Mouse (Mus musculus): ENCODE data around the gene Ypel2.

The Ypel2 gene

DNA sequence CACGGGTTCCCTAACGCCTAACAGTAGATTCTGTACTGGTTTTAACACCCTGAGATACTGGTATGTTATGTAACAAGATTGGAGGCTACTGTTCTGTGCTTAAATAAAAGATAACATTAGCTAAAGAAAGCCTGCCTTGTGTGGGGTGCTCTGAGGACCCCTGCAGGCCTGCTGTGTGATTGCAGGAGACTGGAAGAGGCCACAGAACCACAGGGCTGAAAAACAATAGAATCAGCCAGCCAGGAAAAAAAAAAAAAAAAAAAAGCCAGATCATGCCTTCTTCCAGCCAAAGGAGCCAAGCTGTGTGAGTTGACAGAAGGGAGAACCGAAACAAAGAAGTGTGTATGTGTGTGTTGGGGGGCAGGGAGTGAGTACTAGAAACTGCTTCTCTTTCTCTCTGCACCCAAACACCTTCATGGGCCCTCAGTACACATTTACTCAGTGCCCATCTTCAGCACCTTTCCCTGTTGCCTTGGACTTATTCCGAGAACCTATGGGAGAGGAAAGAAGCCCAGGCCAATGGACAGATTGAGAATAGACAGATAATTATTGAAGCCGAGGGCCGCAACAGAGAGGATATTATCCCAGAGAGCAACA is 2.2 kb upstream of the Ypel2 start:
- peak; percentile 46 for DNase-seq (ENCODE audit: extremely low read depth, insufficient read length, low spot score)

DNA sequence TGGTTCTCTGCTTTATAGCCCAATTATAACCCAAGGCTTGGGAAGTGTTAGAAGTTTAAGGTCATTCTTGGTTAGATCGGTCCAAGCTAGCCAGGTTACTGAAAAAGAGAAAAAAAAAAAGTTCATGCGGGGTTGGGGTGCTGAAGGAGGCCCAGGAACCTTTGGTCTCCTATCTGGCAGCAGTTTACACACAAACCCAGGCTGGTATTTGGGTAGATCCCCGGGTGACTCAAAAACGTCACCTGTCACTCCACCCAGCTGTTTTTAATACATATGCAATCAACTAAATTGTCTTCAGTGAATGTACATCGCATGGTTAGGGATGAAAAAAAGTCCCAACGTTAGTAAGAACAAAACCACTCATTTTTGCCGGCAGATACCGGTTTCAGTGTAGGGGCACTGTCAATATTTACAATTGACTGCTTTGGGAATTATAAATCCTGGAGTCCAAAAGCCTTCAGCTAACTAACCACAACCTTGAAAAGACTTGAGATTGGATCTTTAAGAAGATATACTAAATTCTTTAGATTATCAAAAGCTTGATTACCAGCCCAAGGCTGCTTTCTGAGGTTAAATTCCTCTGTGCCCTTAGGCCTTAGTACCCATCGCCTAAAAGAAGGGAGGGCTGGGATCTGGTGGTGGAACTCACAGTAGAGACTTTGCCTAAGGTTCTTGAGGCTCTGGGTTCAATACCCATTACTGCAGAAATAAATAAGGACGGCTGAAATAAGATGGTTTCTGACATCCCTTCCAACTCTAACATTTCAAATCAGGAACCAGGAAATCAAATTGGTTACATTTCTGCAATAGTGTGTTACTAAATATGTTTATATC is 1.5 kb upstream of the Ypel2 start:
- DNase-seq (ENCODE audit: extremely low read depth, insufficient read length, low spot score): no peak

DNA sequence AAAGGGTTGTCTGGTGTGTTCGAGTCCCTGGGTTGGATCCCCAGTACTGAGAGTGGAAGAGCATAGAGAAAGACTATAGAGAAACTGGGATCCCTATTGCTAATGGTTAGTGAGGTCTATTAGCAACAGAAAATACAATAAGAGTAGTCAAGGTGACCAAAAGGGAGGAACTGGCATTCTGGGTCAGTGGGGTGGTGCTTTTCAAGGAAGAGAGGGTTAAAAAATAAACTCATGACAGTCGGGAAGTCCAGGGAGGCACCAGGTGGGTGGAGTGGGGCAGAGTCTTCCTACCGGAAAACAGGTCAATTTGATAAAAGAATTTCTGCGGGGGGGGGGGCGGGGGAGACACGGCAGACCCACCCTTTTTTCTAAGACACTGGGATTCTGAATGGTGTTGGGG is 823 bp upstream of the Ypel2 start:
- DNase-seq (ENCODE audit: extremely low read depth, insufficient read length, low spot score): no peak

DNA sequence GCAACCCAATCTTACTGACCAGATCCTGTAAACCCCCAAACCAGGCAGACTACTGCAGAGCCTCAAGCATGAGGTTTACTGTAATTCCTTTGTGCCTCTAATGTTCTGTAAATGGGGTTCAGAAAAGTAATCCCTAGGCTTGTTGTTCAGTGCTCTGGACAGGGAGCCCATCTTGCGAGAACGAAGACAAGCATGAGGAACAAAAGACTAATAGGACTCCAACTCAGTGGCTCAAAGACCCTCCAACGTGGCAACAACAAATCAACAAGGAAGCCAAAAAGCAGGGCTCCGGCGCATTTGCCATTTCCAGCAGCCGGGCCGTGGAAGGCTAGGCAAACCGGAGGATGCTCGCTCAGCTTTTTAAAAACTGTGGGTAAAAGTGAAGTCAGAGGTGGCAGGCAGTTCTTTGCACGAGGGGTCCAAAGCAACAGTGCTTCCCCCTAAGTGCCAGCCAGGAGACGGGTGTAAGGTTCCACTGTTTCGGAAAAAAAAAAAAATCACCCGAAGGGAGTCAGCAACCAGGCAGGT is 982 bp downstream of the Ypel2 start:
- no peak for DNase-seq (ENCODE audit: extremely low read depth, insufficient read length, low spot score)

DNA sequence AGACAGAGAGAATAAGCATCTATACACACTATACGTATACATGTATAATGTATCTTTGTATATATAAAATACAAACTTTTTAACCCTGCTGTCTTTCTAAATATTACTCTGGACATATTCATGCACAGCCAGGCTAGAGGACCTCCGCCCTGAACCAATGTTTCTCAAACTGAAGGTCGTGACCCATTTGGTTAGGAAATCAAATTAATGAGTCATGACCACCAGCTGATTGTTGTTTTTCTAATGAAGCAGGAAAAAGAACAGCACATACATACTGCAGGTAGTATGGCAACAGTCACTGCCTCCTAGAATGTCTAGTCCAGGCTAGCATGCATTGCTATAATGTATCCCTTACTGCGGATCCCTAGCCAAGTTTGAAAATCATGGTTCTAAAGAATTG is 2.3 kb downstream of the Ypel2 start:
- DNase-seq (ENCODE audit: extremely low read depth, insufficient read length, low spot score): no peak

DNA sequence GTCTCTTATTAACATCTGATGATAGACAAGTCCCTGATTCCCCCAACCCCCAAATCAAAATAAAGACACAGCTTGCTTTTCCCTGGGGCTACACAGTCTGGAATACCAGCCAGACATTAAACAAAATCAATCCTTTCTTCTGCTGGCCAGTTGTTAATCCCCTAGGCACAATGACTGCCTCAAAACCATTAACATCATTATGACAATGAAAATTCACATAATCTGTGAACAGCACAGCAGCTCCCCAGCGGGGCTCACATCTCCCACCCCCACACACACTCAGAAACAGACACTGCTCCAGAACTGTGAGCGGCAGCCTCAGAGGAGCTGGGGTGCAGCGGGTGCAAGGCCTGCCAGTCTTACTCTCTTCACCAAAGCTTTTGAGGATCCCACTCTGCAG is 3.2 kb downstream of the Ypel2 start:
- DNase-seq (ENCODE audit: extremely low read depth, insufficient read length, low spot score): no peak

DNA sequence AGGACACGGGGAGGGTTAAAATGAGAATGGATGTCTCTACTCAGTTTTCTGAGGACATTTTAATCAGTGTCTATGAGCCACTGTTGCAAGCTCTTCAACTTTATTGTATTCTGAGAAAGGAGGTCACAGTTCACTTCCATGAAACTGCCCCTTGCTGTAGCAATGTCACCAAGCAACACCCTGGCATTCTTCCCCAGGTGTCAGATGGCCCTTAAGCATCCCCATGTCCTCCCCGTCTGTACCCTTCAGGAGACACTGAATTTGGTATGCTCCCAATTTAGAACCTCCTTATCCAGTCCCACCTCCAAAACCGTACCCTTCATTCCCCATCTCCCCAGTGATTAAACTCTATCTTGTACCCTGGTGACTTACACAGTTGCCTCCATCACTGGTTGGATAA is 8.5 kb downstream of the Ypel2 start:
- DNase-seq (ENCODE audit: extremely low read depth, insufficient read length, low spot score): no peak

DNA sequence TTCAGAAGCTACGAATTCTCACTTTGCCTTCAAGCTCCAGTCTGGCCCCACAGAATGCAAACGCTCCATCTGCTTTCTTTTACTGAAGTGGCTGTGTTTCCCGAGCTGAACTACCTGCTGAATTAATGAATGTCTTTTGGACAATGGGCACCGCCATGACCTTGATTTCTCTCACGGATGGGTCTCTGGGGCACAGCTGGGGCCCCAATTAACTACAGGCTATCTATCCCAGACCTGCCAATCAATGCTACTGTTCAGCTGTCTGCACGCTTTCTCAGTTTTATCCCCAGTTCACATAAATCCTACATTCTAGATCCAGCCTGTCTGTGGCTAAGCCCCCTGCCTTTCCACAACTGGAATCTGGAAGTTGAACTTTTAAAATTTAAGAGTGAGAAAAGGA is 10.5 kb downstream of the Ypel2 start:
- no peak for DNase-seq (ENCODE audit: extremely low read depth, insufficient read length, low spot score)

DNA sequence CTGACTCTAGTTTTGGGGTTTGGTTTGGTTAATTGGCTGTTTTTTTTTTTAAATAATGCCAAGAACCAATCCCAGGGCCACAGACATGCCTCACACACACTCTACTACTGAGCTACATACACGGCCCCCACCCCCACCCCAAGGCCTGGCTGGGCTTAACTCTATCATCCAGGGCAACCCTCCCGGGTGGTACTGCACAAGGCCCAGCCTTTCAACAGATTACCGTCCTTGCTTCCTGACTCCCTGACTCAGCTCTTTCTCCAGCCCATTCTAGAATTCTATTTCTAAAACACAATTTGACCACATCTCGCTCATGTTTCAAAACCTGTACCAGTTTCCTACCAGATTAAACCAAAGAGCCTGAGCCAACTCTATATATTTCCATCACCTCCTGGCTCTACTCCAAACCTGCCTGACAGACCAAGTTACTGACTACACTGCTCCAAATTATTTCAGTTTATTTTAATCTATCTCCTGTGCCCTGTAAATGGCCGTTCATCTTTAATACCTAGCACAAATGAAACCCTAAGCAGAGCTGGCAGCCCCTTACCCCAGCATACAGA is 12.2 kb downstream of the Ypel2 start:
- no peak for DNase-seq (ENCODE audit: extremely low read depth, insufficient read length, low spot score)

DNA sequence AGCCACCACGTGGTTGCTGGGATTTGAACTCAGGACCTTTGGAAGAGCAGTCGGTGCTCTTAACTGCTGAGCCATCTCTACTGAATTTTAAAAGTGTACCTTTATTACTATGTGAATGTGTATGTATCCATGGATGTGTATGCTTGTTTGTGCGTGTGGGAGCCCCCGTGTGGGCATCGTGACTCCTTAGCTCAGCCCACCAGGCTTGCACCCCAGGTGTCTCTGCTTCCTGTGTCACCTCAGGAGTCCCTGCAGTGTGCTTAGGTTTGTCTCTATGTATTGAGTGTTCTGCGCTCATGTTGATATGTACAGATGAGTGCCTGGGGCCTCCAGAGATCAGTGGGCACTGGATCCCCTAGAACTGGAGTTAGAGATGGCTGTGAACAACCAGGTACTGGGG is 13.0 kb downstream of the Ypel2 start:
- no peak for DNase-seq (ENCODE audit: extremely low read depth, insufficient read length, low spot score)

DNA sequence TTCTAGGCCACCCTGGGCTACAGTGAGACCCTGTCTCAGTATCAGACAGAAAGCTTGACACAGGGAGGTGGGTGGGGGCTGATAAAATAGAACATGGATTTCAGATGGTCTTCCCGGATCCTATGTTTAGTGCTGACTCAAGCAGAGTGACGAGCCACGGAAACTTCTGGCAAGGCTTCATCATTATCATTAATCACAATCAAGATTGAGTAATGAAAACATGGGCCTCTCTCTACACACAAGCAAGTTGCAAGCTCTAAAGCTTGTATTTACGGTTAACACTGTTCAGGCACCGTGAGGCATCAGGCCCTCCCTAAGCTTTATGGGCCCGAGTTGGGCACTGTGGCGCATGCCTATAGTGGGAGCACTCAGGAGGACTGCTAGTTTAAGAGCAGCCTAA is 13.7 kb downstream of the Ypel2 start:
- DNase-seq (ENCODE audit: extremely low read depth, insufficient read length, low spot score): no peak

DNA sequence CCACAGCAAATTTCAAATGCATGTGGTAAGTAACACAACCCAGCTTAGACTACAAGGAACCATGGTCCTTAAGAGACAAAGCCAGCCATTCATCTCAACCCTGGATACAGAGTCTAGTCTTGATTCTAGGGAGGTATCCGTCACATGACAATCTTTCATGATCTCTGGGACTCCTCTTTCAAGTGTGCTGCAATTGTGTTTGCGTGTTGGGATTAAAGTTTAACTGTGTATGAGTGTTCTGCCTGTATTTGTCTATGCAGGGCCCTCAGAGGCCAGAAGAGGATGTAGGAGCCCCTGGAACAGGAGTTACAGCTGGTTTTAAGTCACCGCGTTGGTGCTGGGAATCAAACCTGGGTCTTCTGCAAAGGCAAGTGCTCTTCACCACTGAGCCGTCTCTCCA is 16.3 kb downstream of the Ypel2 start:
- no peak for DNase-seq (ENCODE audit: extremely low read depth, insufficient read length, low spot score)

DNA sequence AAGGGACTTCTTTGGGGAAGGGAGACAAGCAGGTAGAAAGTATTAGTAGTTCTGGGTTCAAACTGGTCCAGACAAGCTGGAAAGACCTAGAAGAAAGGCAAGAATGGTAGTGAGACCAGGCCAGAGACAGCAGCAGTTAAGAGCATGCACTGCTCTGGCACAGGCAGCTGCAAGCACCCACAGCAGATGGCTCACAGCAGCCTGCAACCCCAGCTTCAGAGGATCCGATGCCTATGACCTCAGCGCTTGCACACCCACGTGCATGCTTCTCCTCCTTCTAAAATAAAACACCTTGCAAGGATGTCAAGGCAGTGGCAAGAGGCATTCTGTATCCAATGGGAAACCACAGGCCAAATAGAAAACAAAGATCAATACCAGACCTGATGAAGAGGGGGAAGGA is 19.1 kb downstream of the Ypel2 start:
- no peak for DNase-seq (ENCODE audit: extremely low read depth, insufficient read length, low spot score)

DNA sequence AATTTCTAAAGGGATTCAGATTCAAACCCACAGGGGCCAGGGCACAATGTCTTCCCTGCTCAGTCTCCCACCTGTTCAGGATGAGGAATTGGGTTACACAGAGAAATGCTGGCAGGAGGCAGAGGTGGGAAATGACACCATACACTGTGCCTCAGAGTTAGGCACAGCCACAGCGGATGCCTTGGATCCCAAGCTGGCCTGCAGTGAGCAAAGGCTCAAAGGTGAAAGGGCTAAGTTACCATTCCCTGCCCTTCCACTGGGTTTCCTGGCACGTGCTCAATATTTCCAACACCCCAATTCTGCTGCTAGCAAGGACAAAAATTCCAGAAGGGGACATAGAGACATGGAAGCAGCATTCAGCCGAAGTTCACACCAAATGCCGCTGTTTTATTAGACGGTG is 20.3 kb downstream of the Ypel2 start:
- no peak for DNase-seq (ENCODE audit: extremely low read depth, insufficient read length, low spot score)

DNA sequence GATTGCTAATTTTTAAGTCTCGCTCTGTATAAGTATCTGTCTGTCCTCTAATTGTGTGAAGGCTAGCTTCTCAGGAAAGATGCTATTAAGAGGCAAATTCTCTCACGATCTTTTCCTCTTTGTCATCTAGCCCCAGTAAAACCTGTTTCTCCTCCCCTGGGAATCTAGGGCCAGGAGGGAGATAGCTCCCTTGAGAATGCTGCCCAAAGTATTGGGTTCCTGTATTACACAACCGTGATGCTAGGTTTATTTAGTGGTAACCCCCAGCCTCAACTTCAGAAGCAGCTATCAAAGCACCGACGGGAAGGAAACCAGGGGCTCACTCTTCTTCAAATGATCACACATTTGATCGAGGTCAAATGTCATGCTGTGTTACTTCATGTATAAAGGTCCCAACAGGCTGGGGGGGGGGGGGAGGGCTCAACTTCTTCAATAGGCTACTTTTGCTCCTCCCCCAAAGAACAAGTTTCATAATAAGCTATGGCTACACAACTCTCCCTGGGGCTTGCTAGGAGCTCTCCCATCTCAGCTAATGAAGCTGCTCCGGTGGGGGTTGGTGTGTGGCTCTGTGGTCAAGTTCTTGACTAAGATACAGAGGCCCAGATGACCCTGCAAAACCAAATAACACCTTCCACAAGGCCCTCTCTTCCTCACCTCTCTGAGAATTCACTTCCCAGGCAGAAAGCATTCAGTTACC is 22.3 kb downstream of the Ypel2 start:
- DNase-seq (ENCODE audit: extremely low read depth, insufficient read length, low spot score): no peak

DNA sequence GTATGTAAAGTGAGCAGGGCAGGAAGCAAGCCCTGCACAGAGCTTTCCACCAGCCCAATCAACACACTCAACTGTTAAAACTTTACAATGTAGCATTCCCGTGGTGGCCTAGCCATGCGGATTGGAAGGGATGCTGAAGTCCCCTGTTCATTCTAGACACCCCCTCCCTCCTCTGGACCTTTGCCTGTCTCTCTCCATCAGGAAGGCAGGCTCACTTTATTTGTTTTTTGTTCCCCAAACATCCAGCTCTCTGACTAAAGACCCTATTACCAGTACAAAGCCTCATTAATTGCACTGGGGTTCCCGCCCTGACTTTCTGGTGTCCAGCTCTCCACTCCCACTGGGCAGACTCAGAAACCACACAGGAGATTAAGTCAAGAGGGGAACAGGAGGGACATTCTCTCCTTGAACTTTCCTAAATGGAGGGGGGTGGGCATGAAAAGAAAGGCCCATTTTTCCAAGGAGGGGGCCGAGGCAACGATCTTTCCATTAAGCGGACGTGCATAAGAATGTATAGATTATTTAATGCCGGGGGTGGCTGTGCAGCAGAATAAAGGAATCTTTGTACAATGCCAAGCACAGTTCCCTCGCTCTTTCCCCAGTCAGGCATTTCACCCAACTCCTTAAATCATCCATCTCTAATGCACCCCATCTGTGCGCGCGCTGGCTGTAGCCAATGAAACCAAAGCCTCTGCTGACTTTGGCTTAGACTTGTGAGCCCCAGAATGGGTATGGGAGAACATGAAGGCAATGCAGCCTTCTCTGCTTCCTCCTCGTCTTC is 24.3 kb downstream of the Ypel2 start:
- no peak for DNase-seq (ENCODE audit: extremely low read depth, insufficient read length, low spot score)

DNA sequence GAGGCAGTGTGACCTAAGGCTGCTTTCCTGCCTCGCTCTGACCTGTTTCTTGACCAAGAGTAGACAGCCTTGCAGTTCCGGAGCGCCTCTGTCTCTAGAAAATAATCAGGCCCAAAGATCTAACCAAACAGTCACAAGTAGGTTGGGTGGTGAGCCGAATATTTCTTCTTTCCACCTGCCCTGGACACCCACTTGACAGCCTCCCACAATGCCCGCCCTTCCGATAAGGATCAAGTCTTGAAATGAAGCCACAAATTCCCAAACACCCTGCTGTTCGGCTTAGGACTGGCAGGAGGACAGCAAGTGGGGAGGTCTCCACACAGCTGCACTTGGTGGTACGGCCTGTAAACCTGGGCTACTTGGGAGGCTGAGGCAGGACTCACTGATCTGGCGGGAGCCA is 26.0 kb downstream of the Ypel2 start:
- no peak for DNase-seq (ENCODE audit: extremely low read depth, insufficient read length, low spot score)

DNA sequence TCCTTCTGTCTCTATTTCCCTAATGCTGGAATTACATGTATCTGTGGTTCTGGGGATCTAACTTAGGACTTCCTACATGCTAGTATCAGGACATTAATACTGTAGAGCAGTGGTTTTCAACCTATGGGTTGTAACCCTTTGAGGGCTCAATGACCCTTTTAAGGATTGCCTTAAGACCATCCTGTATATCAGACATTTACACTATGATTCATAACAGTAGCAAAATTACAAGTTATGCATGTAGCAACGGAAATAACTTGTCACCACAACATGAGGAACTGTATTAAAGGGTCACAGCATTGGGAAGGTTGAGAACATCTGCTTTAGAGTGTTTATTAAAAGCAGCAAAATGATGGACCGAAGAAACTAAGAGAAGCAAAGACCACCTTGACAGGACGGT is 26.8 kb downstream of the Ypel2 start:
- DNase-seq (ENCODE audit: extremely low read depth, insufficient read length, low spot score): no peak

DNA sequence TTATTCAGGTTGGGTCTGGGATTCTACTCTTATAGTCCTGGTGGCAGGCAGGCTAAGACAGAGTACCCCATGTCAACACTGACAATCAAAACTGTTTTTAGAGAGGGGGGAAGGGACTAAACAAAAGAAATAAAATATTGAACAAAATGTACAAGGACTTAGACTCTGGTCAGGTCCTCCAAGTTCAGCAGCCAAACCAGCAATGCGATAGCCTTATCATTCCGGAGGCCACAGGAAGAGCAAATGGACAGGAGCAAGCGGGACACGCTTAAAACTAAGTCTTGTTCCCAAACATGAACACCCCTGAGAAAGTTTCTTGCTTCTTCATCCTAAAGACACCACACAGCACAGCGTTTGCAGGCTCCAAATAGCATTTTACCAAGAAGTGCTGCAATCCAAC is 28.4 kb downstream of the Ypel2 start:
- DNase-seq (ENCODE audit: extremely low read depth, insufficient read length, low spot score): no peak

DNA sequence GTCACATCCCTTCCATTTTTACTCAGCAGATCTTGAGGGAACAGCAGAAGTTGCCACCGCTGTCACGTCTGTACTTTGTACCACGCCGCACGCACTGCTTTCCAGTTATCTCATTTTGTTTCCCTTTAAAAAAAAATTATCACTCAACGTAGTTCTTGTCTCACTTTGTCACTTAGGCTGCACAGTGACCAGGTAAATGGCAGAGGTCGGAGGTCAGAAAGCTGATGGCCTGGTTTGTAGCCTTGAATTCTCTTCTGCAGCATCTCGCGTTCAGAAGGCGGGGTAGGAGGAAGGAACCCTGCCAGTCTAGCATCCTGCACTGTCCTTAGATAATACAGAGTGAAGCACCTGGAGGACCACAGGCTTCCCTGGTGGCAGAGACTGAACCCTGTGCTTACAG is 29.8 kb downstream of the Ypel2 start:
- DNase-seq (ENCODE audit: extremely low read depth, insufficient read length, low spot score): no peak

DNA sequence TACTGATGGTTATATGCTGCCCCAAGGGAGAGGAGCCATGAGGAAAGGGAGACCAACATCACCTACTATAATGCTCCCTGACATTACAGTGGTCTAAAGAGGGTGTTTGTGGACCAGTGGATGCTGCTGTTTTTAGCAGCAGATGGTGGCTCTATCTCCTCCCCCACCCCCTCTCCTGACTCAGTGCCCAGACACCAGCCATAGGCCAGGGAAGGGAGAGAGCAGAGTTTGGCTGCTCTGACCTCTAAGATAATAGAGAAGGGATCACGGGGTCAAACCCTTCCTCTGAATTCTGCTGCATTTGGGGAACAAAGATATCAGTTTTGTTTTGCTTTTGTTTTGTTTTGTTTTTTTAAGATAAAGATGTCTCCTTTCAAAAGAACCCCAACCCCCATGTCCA is 30.5 kb downstream of the Ypel2 start:
- no peak for DNase-seq (ENCODE audit: extremely low read depth, insufficient read length, low spot score)

All from 3134 (cell line).